Mouse (Mus musculus): ENCODE measurements around the gene Akt1s1. TPM values are rescaled to one million over a fixed set of nuclear protein-coding genes. Genes with fewer than 3 reads are reported as not detected.
A peak's percentile ranks its signal among the peaks of the same experiment; 100 is the strongest.

The Akt1s1 gene
- polyA plus RNA-seq, 1 experiment from 2014 or later: 70.8 TPM

DNA sequence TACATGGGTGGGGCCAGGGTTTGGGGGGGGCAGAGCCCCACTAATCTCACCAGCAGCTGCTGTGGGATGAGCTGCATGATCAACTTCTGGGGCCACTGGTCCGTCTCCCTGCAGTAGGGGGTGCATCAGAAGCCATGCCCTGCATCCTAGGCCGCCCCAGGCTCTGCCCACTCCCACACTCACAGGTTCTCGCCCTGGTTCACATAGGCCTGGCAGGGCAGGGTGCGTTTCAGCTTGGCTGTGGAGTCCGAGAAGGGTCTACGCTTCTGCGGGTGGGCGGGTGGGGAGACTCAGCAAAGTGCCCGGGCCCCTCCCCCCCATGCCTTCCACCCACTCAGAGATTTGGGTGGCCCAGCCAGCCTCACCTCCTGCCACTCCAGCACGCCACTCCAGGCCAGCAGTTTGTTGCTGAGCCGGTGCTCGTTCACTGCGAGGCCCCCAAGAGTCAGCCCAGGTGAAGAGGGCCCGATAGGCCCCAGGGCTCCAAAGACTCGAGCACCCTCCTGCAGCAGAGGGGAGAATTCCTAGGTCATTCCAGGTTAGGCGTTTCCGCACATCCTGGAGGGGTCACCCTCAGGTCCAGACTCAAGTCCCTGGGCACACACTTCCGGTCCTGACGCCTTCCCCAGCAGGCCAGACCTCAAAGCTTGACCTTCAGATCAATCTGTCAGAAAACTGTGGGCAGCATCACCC, 18.4 kb downstream of the Akt1s1 start:
- Histone ChIP-seq H3K27ac (replicated peaks) (peak overlapping the region; percentile 100), H3K9me3 (ENCODE audit: control insufficient read depth, low read length) (no peaks in the 10 kb centered on the region), H3K4me1 (replicated peaks; ENCODE audit: control insufficient read depth, insufficient read depth) (peaks cover 23% of the 10 kb centered on the region), H3K4me2 (replicated peaks; ENCODE audit: low read depth) (peak overlapping the region; percentile 75), H3K36me3 (ENCODE audit: control insufficient read depth, insufficient read depth, low read length) (peaks cover 25% of the 10 kb centered on the region), H3K4me3 (ENCODE audit: low read depth, low read length) (peak overlapping the region; percentile 98; the same call in 1 of the 2 replicates), H3K9ac (ENCODE audit: low read length) (peak overlapping the region; percentile 99; the same call in 1 of the 2 replicates), H3K27me3 (ENCODE audit: control insufficient read depth, insufficient read depth, low read length) (no peaks in the 10 kb centered on the region)
- ATAC-seq (ENCODE audit: low FRiP score, low TSS enrichment) (no peak), DNase-seq (ENCODE audit: low spot score) (no peak)
- no peak for TF ChIP-seq EP300 (optimal IDR thresholded peaks at IDR 0.05)
- no peak for TF ChIP-seq CTCF (IDR thresholded peaks at IDR 0.05; ENCODE audit: low read depth)
- 42% methylated on average over 19 of the region's 19 CpGs for WGBS

DNA sequence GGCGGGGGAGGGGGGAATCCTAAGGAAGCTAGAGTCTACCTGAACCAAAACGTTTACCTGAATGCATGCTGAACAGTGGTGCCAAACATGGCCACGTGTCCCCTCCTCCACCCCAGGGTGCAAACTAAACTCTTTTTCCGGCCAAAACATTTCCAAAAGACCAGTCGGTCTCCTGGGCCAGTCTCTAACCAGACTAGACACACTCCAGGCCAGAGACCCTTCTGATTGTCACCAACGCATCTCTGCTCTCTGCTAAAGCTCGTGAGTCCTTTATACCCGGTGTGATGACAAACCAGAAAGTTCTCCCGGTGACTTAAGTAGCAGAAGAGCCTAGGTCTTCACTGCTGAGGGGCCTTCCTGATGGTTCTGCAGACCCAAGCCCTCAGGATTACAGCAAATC, 19.0 kb downstream of the Akt1s1 start:
- Histone ChIP-seq H3K4me1 (replicated peaks; ENCODE audit: control insufficient read depth, insufficient read depth) (peaks cover 23% of the 10 kb centered on the region), H3K36me3 (ENCODE audit: control insufficient read depth, insufficient read depth, low read length) (peaks cover 19% of the 10 kb centered on the region), H3K9me3 (ENCODE audit: control insufficient read depth, low read length) (no peaks in the 10 kb centered on the region), H3K9ac (ENCODE audit: low read length) (peak overlapping the region; percentile 99), H3K4me2 (replicated peaks; ENCODE audit: low read depth) (peak overlapping the region; percentile 75), H3K4me3 (ENCODE audit: low read depth, low read length) (peak overlapping the region; percentile 98), H3K27ac (replicated peaks) (peak overlapping the region; percentile 100), H3K27me3 (ENCODE audit: control insufficient read depth, insufficient read depth, low read length) (no peaks in the 10 kb centered on the region)
- 22% methylated on average over 9 of the region's 9 CpGs for WGBS
- no peak for DNase-seq (ENCODE audit: low spot score)
- ATAC-seq (ENCODE audit: low FRiP score, low TSS enrichment): no peak
- no peak for TF ChIP-seq CTCF (IDR thresholded peaks at IDR 0.05; ENCODE audit: low read depth)
- TF ChIP-seq EP300 (optimal IDR thresholded peaks at IDR 0.05): no peak

DNA sequence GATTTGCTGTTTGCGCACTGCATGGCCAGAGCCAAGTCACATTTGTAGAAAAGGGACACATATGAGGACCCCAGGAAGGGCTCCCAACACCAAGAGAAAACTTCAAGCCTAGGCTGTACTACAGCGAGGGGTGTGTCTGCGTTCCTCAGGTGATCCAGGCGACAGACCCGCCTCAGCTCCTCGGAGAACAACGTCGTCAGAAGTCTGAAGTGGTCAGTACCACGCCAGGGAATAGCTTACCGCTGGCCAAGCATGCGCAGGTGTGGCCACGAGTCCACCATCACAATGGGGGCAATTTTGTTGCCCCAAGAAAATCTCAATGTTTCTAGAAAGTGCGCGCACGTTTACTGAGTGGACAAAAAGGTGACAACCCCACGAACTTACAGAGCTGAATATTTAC, 19.7 kb downstream of the Akt1s1 start:
- H3K9me3 ChIP-seq (ENCODE audit: control insufficient read depth, low read length): no peaks in the 10 kb centered on the region

DNA sequence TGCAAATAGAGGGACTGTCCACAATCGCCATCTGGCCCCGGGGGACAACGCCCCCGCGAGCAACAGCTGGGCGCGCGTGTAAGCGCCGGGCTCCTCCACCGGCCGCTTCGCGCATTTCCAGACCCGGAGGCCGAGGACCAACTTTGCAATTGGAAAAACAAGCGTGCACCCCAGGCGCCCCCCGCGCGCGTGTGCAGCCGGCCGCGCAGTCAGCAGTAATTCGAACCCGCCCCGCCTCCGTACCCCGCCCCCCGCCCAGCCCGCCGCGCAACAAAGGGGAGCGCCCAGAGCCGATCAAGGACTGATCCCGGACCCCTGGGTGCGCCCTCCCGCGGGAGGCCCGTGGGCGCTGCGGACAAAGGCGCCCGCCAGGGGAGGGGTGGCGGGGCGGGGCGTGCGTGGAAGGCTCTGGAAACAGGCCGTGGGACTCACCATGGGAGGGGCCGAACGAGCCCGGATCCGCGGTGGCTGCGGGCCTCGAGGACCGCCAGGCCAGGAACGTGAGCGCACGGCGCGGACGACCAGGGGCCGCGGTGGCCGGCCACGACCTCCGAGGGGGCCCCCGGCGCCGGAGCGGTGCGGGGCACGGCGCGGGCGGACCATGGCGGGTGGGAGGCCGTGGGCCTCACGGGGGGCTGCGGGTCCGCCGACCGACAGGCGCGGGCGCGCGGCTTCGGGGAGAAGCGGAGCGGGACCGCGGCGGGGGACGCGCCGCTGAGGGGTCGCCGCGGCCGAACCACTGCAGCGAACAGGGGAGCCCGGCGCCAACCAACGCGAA, 20.3 kb downstream of the Akt1s1 start:
- no peaks in the 10 kb centered on the region for H3K9me3 ChIP-seq (ENCODE audit: control insufficient read depth, low read length)
- DNase-seq (ENCODE audit: low spot score) (peak; percentile 88), ATAC-seq (ENCODE audit: low FRiP score, low TSS enrichment) (peak; percentile 17)
- H3K36me3 ChIP-seq (ENCODE audit: control insufficient read depth, insufficient read depth, low read length): peaks cover 6% of the 10 kb centered on the region
- peak overlapping the region; percentile 98 for H3K4me3 ChIP-seq (ENCODE audit: low read depth, low read length)
- H3K4me1 ChIP-seq (replicated peaks; ENCODE audit: control insufficient read depth, insufficient read depth): peaks cover 23% of the 10 kb centered on the region
- no peak for TF ChIP-seq EP300 (optimal IDR thresholded peaks at IDR 0.05)
- TF ChIP-seq CTCF (IDR thresholded peaks at IDR 0.05; ENCODE audit: low read depth): peak; percentile 38; the same call in 1 of the 2 replicates
- H3K27ac ChIP-seq (replicated peaks): peak overlapping the region; percentile 100
- peak overlapping the region; percentile 75 for H3K4me2 ChIP-seq (replicated peaks; ENCODE audit: low read depth)
- H3K27me3 ChIP-seq (ENCODE audit: control insufficient read depth, insufficient read depth, low read length): no peaks in the 10 kb centered on the region
- WGBS: under 1% methylated on average over 89 of the region's 108 CpGs
- H3K9ac ChIP-seq (ENCODE audit: low read length): peak overlapping the region; percentile 99

More for the DNA sequence above, 19.7 kb downstream of the Akt1s1 start:
- H3K27me3 ChIP-seq (ENCODE audit: control insufficient read depth, insufficient read depth, low read length): no peaks in the 10 kb centered on the region
- H3K4me2 ChIP-seq (replicated peaks; ENCODE audit: low read depth): peak overlapping the region; percentile 75
- 1% methylated on average over 16 of the region's 16 CpGs for WGBS
- H3K27ac ChIP-seq (replicated peaks): peak overlapping the region; percentile 100
- peak overlapping the region; percentile 98 for H3K4me3 ChIP-seq (ENCODE audit: low read depth, low read length)
- TF ChIP-seq CTCF (IDR thresholded peaks at IDR 0.05; ENCODE audit: low read depth) (no peak), EP300 (optimal IDR thresholded peaks at IDR 0.05) (no peak)
- peak; percentile 68 for DNase-seq (ENCODE audit: low spot score)
- peaks cover 13% of the 10 kb centered on the region for H3K36me3 ChIP-seq (ENCODE audit: control insufficient read depth, insufficient read depth, low read length)
- H3K9ac ChIP-seq (ENCODE audit: low read length): peak overlapping the region; percentile 99
- no peak for ATAC-seq (ENCODE audit: low FRiP score, low TSS enrichment)
- H3K4me1 ChIP-seq (replicated peaks; ENCODE audit: control insufficient read depth, insufficient read depth): peaks cover 23% of the 10 kb centered on the region

DNA sequence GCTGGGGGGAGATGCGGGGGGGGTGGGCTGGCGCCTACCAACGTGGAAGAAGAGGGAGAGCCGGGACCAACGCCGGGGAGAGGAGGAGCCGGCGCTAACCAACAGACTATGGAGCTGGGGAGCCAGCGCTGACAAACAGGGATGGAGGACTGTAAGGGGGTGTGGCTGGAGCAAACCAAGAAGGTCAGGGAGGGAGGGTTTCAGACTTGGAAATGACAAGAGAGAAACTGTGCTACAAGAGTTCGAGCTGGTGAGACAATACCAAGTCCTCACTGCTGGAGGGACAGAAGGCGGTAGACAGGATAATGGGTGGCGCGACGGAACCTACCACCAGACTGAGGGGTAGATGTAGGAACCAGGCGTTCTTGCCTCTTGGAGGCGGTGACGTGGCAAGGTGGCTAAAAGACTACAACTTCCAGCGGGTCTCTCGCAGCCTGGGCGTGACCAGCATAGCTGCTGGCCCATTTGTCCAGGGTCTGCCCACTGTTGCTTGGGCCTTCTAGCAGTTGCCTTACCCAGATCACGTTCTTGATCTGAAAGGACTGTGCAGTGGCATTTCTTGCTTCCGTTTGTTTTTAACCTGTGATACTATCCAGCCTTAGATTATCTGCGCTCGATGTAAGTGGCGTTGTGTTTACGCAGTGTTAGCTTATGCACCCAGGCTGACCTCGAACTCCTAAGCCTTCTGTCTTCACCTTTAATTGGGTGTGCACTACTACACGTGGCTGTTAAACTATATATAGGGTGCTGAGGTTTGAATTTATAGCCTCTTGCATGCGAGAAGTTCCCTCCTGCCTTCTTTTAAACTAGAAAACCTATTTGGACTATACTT, 21.1 kb downstream of the Akt1s1 start, which contains the start of gene Ptov1:
TSS of gene Ptov1 (minus strand) at position 92 of the 832 bp plus-strand sequence.
- WGBS: 2% methylated on average over 29 of the region's 29 CpGs
- Histone ChIP-seq H3K4me3 (ENCODE audit: low read depth, low read length) (peak within 1 kb of the TSS; percentile 98), H3K9ac (ENCODE audit: low read length) (peak within 1 kb of the TSS; percentile 99), H3K27me3 (ENCODE audit: control insufficient read depth, insufficient read depth, low read length) (no peaks in the 10 kb centered on the region), H3K36me3 (ENCODE audit: control insufficient read depth, insufficient read depth, low read length) (no peaks in the 10 kb centered on the region; the same call in 1 of the 2 replicates), H3K27ac (replicated peaks) (peak within 1 kb of the TSS; percentile 100), H3K4me1 (replicated peaks; ENCODE audit: control insufficient read depth, insufficient read depth) (peaks cover 23% of the 10 kb centered on the region), H3K4me2 (replicated peaks; ENCODE audit: low read depth) (peak within 1 kb of the TSS; percentile 75), H3K9me3 (ENCODE audit: control insufficient read depth, low read length) (no peaks in the 10 kb centered on the region)
- TF ChIP-seq EP300 (optimal IDR thresholded peaks at IDR 0.05) (peak; percentile 81), CTCF (IDR thresholded peaks at IDR 0.05; ENCODE audit: low read depth) (peak; percentile 1; the same call in 1 of the 2 replicates)
- peak; percentile 91 for ATAC-seq (ENCODE audit: low FRiP score, low TSS enrichment)
- DNase-seq (ENCODE audit: low spot score): peak; percentile 95
